Mouse (Mus musculus) adrenal gland, postnatal 4 days (tissue): ENCODE measurements around the gene Ssu72. TPM values are rescaled to one million over a fixed set of nuclear protein-coding genes. Genes with fewer than 3 reads are reported as not detected.

Experiments
- DNase-seq, 2 experiments: peaks; one replicate each; pipeline ENCODE4 v3.0.0; 2021 to 2022; ENCODE audit warnings: low spot score in 2 of 2, mixed read lengths in 2 of 2
- total RNA-seq, 2 experiments: library from RNA; stranded (reverse); gene quantifications; 2 replicates each; pipeline ENCODE4 v1.2.3; 2021

Ssu72 gene
- total RNA-seq, 2 experiments from 2014 or later = 88.9 to 96.2 TPM

DNA sequence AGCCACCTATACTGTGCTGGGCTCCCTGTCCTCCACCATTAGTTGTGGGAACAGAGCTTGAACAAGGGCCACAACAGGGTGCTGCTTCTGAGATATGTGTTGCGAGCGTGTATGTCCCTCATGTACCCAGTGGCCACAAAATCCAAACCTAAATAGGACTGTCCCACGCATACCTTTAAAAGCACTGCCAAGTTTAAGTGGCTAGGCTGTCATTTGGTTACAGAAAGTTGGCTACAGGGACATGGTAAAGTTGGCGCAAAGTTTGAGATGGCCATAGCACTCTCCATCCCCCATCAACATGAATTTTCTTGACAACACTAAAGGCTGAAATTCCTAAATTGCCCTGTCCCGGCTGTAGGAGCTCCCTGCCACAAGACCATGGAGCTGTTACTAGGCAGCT lies 40.5 kb downstream of the Ssu72 start:
- no peak for DNase-seq

DNA sequence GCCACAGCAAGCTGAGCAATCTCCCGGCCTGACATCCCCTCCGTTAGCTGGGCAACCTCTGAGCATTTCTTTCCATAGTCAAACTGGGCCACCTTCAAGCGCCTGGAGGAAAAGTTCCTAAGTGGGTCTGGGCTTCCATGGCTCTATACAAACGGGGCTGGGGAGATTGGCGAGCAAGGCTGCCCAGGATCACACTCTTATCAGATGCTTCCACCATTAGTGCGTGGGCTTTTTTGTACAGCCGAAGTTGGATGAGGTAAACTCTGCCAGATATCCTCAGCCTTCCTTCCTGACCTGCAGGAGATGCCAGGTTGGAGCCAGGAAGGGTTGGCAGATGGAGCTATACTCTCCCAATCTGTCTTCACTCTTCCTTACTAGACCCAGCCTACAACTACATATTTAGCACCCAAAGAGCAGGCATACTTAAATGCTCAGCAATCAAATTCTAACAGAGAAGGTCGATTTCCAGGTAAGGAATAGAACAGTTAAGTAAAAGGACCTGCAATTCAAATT lies 41.5 kb downstream of the Ssu72 start:
- DNase-seq = no peak

DNA sequence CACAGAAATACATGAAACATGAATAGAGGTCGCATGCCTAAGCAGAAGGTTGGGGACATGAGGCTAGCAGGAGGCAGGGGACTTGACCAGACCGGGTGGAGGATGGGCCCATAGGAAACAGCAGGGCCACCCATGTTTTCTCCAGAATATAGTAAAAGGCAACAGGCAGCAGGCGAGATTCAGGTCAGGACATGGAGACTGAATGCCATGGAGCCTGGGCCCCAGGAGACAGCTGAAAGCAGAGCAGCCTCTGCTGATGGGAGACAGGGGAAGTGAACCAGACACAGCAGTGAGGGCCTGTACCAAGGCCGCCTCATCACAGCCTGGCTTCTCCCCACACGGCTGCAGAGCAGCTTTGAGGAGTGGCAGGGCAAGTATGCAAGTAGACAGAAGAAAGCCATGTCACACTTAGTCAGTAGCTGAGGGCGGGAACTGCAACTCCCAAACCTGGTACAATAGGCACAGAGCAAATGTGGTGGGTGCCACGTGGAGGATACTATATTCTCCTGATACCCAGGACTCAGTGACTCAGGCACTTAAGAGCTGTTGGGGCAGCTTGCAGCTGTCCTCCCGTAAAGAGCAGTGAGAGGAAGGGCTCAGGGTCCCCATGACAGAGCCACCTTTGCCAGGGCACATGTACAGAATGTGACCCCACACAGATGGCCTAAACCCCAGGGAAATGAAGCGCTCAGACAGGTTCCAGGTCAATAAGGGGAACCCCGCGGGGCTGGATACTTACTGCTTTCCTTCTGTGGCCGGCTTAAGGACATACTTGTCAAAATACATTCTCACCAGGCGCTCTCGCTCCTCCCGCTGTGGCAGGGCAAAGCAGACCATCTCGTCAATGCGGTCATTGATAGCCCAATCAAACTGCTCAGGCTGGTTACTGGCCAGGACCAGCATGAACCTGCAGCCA lies 42.2 kb downstream of the Ssu72 start:
- no peak for DNase-seq

DNA sequence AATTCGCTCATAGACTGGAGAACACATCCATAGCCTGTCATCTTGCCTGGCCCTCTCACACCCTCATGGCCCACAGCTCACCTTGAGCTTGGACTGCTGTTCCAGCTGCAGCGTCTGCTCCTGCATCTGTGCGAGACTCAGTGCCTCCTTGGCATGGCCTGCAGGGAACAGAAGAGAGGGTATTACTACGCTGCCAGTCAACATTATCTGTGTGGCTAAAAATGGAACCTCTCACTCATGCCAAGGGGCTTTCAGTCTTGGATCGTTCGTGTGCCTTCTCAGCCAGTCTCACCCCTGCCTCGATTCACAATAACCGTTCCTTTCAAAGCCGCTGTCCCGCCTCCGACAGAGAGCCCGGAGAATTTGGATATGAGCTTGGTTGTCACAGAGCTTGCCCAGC lies 52.4 kb downstream of the Ssu72 start:
- no peak for DNase-seq

DNA sequence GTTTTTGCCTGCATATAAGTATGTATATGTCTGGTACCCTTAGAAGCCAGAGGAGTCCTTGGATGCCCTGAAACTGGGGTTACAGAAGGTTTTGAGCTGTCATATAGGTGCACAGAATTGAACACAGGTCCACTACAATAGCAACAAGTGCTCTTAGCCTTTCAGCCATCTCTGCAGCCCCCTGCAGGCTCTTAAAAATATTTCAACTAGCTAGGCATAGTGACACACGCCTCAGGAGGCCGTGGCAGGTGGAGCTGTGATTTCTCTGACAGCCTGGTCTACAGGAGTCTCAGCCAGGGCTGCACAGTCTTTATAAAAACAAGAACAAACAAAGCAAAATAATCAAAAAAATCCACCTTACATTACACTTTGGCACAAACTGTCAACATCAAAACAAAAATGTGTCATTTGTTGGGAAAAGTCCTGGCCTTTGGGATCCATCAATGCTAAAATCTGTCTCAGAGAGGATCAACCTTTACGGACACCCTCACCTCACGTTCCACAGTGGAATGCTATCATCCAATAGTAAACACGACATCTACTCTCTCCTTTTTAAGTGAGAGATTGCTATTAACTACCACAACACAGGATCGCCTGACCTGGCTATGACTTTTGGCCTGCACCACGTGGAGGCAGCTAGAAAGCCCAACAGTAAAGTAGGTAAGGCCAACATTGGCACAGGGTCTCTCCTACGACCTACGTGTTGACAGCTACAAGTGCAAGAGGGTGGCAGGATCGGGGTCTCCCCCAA lies 55.4 kb downstream of the Ssu72 start:
- no peak for DNase-seq

DNA sequence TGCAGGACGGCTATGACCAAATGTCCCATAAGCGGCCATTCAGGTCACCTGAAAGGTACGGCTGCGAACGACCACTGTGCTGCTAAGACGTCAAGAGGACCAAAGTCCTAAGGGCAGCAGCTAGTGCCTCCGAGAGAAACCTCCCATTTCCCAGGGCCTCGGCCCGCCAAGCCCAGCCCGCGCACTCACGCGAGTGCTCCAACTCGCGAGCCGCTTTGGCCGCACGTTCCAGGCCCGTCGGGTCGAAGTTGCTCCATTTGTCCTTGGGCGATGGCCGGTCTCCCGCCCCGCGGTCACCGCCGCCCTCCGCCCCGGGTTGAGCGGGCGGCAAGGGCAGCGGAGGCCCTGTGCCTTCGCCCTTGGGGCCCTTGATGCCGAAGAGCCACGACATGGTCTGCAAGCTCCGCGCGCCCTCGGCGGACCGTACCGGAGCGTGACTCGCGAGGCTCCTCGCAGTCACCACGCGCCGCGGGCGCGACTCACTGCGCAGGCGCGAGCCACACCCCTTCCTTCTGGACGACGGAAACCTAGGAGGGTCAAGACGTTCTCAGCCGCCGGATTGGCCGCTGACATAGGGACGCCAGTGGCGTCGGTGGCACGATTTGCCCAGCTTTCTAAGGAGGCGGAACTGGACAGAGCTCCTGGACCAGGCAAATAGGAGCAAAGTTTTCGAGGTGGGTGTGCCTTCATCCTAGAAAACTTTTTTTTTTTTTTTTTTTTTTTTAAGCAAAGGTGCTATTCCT lies 56.2 kb downstream of the Ssu72 start, which contains the start of gene Atad3a:
Gene Atad3a (minus strand): TSS at position 481 of the 743 bp plus-strand sequence.
- DNase-seq = peak; percentile 95

DNA sequence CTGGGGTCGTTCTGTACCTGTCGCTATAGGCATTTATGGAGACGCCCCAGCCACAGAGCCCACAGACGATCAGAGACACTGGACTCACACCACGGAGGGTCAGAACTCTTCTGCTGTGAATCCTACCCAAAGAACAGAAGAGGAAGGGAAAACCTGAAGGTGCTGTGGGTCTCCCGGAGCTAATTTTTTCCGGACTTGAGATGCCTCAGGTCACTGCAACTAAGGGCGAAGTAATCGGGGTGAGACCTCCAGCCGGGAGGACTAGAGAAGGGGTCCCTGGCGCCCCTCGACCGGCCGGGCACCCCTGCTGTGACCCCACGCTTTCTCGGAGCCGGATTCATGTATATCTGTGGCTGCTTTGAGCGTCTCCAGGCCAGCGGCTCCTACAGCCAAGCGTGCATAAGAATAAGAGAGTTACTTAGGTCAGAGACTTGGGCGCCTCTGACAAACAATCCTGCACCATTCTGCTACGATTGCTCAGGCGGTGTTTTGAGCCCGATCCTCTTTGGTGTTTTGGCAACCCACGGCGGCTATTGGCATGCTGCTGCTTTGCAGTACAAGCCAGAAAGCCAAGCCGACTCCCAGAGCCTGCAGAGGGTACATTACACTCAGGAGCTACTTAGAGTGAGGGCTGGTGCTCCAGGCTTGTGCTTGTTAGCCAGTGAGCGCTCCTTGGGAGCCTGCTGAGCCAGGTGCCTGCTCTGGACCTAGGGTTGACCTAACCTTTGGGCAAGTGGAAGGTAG lies 56.9 kb downstream of the Ssu72 start:
- DNase-seq = no peak

DNA sequence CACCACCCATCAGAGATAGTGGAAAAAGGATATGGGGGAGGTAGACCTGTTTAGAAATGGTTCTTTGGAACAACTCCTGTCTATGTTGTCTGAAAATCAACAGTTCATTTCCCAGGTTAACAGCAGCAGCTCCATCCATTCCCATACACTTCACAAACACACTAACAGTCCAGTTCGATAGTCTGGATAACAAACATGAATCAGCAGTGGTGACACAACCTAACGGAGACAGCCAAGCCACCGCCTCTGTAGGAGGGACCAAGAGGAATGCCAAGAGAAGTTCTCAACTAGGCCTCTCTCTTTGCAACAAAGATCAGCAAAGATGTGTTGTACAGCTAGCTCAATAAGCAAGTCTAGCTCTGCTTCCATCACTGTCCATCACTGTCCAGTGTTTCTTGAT lies 57.8 kb downstream of the Ssu72 start:
- DNase-seq = no peak

DNA sequence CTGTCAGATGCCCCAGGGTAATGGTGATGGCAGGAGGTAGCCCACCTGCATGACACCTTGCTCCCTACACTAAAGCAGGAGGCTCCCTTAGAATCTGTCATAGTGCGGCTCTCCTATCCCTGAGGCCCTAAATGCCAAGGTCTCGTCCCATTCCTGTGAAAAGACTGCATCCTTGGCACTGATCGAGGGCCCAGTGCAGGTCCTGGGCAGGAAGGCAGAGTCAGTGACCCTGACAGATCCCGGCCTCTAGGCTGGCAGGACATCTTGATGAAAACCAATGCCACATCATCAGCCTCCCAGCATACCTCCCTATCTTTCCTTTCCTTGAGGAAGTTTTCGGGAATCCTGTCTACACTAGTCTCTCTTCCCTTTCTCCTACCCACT lies 64.9 kb downstream of the Ssu72 start:
- no peak for DNase-seq

DNA sequence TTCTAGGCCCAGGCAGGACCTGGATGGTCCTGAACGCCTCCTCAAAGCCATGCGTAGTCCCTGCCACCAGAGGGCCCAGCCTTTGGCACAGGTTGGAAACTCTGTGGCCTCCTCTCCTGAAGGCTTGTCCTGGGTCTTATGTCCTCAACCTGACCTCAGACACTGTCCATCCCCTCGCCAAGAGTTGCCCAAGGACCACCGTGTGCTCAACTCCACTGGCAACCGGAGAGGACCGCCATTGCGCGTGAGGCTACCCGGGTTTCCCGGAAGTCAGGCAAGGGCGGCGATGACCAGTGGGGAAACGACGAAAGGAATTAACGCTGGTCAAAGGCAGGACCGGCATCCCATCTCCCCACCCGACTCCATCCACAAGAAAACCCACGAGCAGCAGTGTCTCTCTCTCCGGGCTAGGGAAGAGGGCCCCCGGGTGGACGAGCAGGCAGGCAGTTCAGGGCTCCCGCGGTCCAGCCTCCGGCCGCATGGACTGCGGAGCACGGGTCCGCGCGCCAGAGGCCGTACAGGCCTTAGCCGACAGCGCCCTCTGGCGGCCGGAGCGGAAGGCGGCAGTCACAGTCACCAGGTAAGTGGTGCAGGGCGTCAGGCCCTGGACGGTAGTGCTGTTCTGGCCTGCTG lies 65.4 kb downstream of the Ssu72 start:
- peak; percentile 83 for DNase-seq

DNA sequence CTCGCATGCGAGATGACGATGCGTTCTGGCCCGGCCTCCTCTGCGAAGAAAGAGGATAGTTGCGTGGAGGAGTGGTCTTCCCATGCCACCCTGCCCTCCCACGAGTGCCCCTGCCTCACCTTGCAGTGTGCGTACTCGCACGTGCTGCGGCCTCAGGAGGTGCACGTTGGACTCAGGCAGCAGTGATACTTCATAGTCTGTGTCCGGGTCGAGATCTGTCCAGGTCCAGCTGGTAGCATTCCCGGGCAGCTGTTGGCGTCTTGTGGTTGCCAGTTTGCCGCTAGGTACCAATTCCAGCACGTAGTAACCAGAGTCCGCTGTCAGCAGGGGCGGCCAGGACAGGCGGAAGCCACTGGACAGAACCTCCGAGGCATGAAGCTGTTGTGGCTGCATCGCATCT lies 66.0 kb downstream of the Ssu72 start:
- no peak for DNase-seq

DNA sequence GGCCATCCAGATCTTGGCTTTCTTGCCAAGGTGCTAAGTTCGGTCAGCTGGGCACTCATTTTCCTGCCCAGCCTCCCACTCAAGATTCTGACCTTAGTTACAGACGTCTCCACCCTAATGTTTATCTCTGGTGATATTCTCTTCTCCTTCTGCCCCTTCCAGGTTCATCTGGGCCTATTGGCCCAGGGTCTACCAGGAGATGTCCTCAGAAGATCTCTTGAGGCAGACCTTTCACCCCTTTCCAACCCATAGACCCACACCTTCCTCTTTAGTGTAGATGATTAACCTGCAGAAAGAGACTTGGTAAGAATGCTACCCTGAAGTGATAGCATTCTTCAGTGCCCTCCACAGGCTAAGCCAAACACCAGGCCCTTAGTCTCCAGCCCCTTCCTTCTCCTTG lies 67.1 kb downstream of the Ssu72 start:
- no peak for DNase-seq

DNA sequence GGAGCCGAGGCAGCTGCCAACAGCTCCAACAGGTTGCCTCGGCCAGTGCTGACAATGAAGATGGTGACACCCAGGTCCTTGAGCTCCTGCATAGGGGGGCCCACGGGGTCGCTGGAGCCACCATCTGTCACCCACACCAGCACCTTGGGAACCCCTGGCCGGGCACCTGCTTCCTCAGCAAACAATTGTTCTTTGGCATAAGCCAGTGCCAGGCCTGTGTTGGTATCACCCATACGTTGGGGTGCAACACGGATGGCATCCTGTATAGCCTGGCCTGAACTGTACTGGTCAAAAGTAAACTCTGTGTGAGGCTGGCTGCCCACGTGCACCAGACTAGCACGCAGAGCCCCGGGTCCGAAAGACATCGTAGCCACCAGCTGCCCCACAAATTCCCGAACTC lies 68.2 kb downstream of the Ssu72 start:
- DNase-seq = no peak

DNA sequence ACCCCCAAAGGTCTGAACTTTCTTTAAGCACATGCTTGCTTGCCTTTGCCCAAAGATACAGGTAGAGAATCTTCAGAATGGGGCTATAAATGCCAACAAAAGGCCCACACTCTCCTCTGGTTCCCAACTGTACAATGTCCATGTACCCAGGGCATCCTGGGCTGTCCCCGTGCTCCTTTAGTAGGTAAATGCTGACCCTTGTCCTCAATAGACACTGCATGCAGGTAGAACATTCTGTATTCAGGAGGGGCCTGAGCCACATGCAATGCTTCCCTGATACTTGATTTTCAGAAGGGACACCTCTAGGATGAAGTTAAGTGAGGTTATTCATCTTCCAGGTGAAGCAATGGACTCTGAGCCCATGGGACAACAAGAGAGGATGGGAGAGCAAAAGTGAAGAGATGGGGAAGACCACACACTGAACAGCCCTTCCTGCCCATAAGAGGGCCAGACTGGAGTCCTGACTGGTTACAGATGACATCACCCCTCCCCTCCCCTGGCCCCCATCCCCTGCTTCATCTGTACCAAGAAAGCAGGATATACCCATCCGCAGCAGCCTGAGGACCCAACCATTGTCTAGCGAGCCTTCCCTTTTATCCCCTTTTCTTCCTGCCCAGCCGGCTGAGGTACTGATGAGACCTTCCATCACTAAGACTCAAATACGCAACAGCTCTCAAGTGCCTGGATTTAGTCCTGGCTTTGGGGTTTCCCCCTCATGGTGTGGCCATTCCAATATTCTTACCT lies 68.9 kb downstream of the Ssu72 start:
- no peak for DNase-seq

DNA sequence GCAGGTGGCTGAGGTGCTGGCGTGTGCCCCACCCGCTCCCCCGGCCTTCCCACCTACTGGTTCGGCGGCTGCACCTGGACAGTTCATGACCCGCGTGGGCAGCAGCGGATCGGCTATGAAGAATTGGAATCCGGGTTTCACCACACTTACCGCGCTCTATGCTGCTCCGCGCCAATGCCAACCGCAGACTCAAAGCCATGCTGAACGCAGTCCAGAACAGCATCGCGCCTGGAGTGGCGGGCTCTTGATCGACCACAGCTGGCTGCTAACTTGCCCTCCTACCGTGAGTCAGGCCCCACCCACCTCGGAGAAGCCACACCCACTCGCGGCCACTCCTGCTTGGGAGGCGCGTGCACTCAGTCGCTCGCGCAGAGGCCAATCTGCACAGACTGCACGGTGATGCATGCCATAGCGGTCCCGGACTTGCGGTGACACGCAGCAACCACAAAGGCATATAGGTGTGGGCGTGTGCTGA lies 69.7 kb downstream of the Ssu72 start, which contains the start of gene Vwa1:
Gene Vwa1 (minus strand): TSS at position 419 of the 475 bp plus-strand sequence.
- DNase-seq = peak; percentile 60 to 70

DNA sequence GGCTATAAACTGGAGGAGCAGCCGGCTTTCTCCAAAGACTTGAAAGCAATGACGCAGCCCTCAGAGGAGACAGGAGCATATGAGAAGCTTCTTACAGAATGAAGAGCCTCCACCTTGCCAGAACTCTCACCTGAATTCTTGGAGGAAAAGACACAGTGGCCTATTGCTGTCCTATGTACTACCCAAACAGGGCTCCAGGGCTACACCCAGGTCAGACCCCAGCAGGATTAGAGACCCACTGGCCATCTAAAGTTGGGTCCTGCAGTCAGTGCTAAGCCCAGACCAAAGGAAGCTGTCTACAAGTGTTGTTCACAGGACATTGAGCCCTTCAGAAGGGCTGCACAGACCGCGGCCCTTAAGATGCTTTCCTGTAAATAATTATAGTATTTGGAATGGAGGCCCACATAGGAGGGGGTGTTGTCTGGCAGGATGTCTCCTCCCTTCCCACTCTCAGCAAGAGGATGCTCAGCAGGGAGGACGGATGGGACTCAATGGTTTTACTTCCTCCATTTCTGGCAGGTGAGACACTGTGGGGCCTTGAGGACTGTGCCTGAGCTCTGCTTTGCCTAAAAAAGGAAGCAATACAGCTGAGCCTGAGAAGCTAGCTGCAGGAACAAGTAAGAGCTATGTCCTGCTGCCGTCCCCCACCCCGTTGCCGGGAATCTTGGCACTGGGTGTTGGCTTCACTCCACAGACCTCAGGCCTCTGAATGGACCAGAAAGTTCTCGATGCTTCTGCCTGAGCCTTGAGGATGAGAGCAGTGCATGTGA lies 70.6 kb downstream of the Ssu72 start:
- DNase-seq = no peak

DNA sequence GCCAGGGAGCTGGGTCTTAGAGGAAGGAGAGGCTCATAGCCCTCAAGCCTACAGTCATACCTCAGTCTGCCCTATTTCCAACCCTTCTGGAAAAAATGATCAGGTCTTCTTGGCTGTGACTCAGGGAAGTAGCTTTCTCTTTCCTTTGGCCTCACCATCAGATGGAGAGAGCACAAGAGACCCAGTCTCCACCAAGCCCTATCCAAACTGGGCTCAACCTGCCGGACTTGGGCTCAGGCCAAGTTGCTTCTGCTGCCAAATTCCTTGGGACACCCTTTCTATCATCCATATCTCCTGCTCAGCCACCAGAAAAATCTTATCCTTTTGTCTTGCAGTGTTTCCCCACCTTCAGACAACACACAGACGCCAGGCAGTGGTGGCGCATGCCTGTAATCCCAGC lies 71.3 kb downstream of the Ssu72 start:
- DNase-seq = no peak

DNA sequence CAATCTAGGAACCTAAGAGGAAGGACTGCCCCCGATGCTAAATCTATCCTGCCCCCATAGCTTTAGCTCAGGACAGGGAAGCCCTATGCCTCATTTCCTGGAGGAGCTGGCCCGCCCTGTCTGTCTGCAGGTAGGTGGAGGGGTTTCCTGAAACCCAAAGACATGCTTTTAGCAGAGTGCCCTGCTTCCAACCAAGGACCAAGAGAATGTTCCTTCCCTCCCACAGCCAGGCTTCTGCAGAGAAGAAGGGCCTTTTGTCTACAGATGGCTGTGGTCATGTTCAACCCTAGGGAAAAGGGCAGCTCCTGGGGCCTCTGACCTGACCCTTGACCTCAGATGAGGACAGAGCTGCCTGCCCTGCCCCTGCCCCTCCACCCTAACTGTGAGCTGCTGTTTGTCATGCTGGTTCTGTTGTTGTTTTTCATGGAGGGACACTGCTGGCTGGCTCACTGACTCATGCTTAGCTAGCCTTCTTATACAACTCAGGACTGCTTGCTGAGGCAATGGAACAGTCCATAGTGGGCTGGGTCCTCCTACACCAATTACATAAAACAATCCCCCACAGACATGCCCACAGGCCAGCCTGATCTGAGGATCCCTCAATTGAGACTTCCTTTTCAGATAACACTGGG lies 72.2 kb downstream of the Ssu72 start:
- DNase-seq = no peak
